In genomic region chr7:34675831-34676514, GRCm38 (mm10) we compare ENCODE assay signal across 8 mouse cellular contexts. TPM values are rescaled to one million over a fixed set of nuclear protein-coding genes. Genes with fewer than 3 reads are reported as not detected.
DNase-seq lines count a peak whose midpoint lies in the region; ATAC-seq lines count a peak whose summit lies in the region.

No protein-coding gene starts in this region.

- 9% methylated on average over 33 of the region's 33 CpGs for WGBS in embryonic facial prominence, embryonic 14.5 days
- 10% methylated on average over 33 of the region's 33 CpGs for WGBS in heart, embryonic 10.5 days
- 11% methylated on average over 33 of the region's 33 CpGs for WGBS in limb, embryonic 11.5 days
- WGBS in midbrain, embryonic 15.5 days: 3% methylated on average over 33 of the region's 33 CpGs

- no peaks in the 10 kb centered on the region for H3K36me3 ChIP-seq in embryonic facial prominence, embryonic 14.5 days (ENCODE audit: control insufficient read depth, insufficient read depth, low read length)
- H3K36me3 ChIP-seq in heart, embryonic 10.5 days: no peaks in the 10 kb centered on the region
- H3K36me3 ChIP-seq in limb, embryonic 11.5 days (ENCODE audit: control insufficient read depth, insufficient read depth, low read length): no peaks in the 10 kb centered on the region
- no peaks in the 10 kb centered on the region for H3K36me3 ChIP-seq in midbrain, embryonic 15.5 days (replicated peaks)
- H3K36me3 ChIP-seq in splenic B cell, adult 2 months (ENCODE audit: control insufficient read depth, insufficient read depth, low read length, poor library complexity, severe bottlenecking): no peaks in the 10 kb centered on the region

- H3K27me3 ChIP-seq in embryonic facial prominence, embryonic 14.5 days (replicated peaks; ENCODE audit: control insufficient read depth, insufficient read depth, low read length): peaks cover 37% of the 10 kb centered on the region
- H3K27me3 ChIP-seq in heart, embryonic 10.5 days (ENCODE audit: insufficient read depth, poor library complexity, severe bottlenecking): peaks cover 44% of the 10 kb centered on the region
- peaks cover 31% of the 10 kb centered on the region for H3K27me3 ChIP-seq in limb, embryonic 11.5 days (ENCODE audit: control insufficient read depth, insufficient read depth, low read length)
- peaks cover 32% of the 10 kb centered on the region for H3K27me3 ChIP-seq in midbrain, embryonic 15.5 days (replicated peaks)
- no peaks in the 10 kb centered on the region for H3K27me3 ChIP-seq in splenic B cell, adult 2 months (ENCODE audit: control insufficient read depth, insufficient read depth, low read length, poor library complexity, severe bottlenecking)

- H3K4me1 ChIP-seq in embryonic facial prominence, embryonic 14.5 days (ENCODE audit: control insufficient read depth, insufficient read depth, low read length): no peaks in the 10 kb centered on the region
- peaks cover 13% of the 10 kb centered on the region for H3K4me1 ChIP-seq in heart, embryonic 10.5 days
- no peaks in the 10 kb centered on the region for H3K4me1 ChIP-seq in limb, embryonic 11.5 days (ENCODE audit: control insufficient read depth, insufficient read depth, low read length)
- peaks cover 21% of the 10 kb centered on the region for H3K4me1 ChIP-seq in midbrain, embryonic 15.5 days

- H3K9me3 ChIP-seq in embryonic facial prominence, embryonic 14.5 days (ENCODE audit: control insufficient read depth, low read length): no peaks in the 10 kb centered on the region
- no peaks in the 10 kb centered on the region for H3K9me3 ChIP-seq in heart, embryonic 10.5 days
- H3K9me3 ChIP-seq in limb, embryonic 11.5 days (ENCODE audit: control insufficient read depth, low read length): no peaks in the 10 kb centered on the region
- no peaks in the 10 kb centered on the region for H3K9me3 ChIP-seq in midbrain, embryonic 15.5 days

- ATAC-seq in embryonic facial prominence, embryonic 14.5 days (ENCODE audit: low read depth): no peak
- ATAC-seq in limb, embryonic 11.5 days (ENCODE audit: insufficient number of reproducible peaks, low FRiP score, low TSS enrichment, low read depth): peak; percentile 15; the same call in 1 of the 2 replicates
- ATAC-seq in midbrain, embryonic 15.5 days (replicated peaks): peak; percentile 24

- peak overlapping the region; percentile 46 for H3K9ac ChIP-seq in embryonic facial prominence, embryonic 14.5 days (ENCODE audit: low read depth, low read length)
- no peak overlapping the region for H3K9ac ChIP-seq in limb, embryonic 11.5 days (ENCODE audit: low read length)
- peak overlapping the region; percentile 44 for H3K9ac ChIP-seq in midbrain, embryonic 15.5 days

- peak; percentile 59 to 68 for DNase-seq in B cell, adult 2 months
- peak; percentile 81 to 86 for DNase-seq in adrenal gland, postnatal 36 days
- peak; percentile 85 for DNase-seq in embryonic facial prominence, embryonic 14.5 days (ENCODE audit: low spot score)
- peak; percentile 82 for DNase-seq in heart, embryonic 10.5 days (ENCODE audit: low spot score)
- DNase-seq in kidney, adult 8-10 months: peak; percentile 61 to 80
- peak; percentile 92 for DNase-seq in limb, embryonic 11.5 days (ENCODE audit: low spot score)
- peak; percentile 59 for DNase-seq in splenic B cell, adult 2 months (ENCODE audit: low read depth, low spot score)

- no peak overlapping the region for H3K27ac ChIP-seq in embryonic facial prominence, embryonic 14.5 days (replicated peaks; ENCODE audit: low read depth, low read length)
- no peak overlapping the region for H3K27ac ChIP-seq in heart, embryonic 10.5 days
- H3K27ac ChIP-seq in limb, embryonic 11.5 days (replicated peaks; ENCODE audit: low read depth, low read length): no peak overlapping the region
- no peak overlapping the region for H3K27ac ChIP-seq in midbrain, embryonic 15.5 days

- peak overlapping the region; percentile 54 for H3K4me2 ChIP-seq in embryonic facial prominence, embryonic 14.5 days (ENCODE audit: low read depth, low read length)
- peak overlapping the region; percentile 26 for H3K4me2 ChIP-seq in limb, embryonic 11.5 days (ENCODE audit: low read depth, severe bottlenecking)
- H3K4me2 ChIP-seq in midbrain, embryonic 15.5 days: peak overlapping the region; percentile 66

- peak overlapping the region; percentile 27 for H3K4me3 ChIP-seq in embryonic facial prominence, embryonic 14.5 days (ENCODE audit: low read depth, low read length)
- H3K4me3 ChIP-seq in heart, embryonic 10.5 days: peak overlapping the region; percentile 45
- peak overlapping the region; percentile 21 for H3K4me3 ChIP-seq in limb, embryonic 11.5 days (ENCODE audit: low read depth, low read length)
- H3K4me3 ChIP-seq in midbrain, embryonic 15.5 days: peak overlapping the region; percentile 38

RNA-seq across cellular contexts. Expression of gene Kctd15, which starts 19.4 kb away (rescaled TPM):
- 10 to 100 TPM in 1 of 2 experiments, 1 to 10 TPM in 1; 9.0 to 11.3 TPM for total RNA-seq in adrenal gland, postnatal 36 days (2021)
- polyA plus RNA-seq in embryonic facial prominence, embryonic 14.5 days (2014; fragmentation: Nextera tagmentation; extraction: Ambion mirVana): 13.7 and 15.7 TPM in 2 replicates
- polyA plus RNA-seq in heart, embryonic 10.5 days (2016; fragmentation: Nextera tagmentation; extraction: Ambion mirVana): 15.3 and 25.5 TPM in 2 replicates
- polyA plus RNA-seq in limb, embryonic 11.5 days (2014; fragmentation: Nextera tagmentation; extraction: Ambion mirVana): 23.4 and 28.2 TPM in 2 replicates
- 29.1 and 31.7 TPM in 2 replicates for polyA plus RNA-seq in midbrain, embryonic 15.5 days (2015; fragmentation: Nextera tagmentation; extraction: Ambion mirVana)
